Mouse (Mus musculus) MN1 (cell line): ENCODE data around the gene Per3.

Source experiments
- DNase-seq: peaks from one replicate; pipeline ENCODE4 v3.0.0-alpha.2; 2016; ENCODE audit warnings: low spot score

Per3 gene

DNA sequence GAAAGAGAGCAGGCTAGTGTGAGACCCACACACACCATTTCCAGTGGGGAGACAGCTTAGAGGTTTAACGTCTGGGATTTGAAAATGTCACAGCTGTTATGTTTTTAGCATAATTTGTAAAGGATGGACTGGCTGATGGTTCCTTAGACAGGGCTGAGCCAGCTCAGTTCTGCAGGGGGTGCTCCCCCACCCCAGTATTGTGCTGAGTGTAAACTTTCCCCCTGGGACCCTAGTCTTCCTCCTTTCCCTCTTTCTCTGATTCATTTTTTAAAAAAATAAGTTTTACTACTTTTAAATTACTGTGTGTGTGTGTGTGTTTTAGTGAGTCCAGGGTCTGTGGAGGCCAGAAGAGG is 87.4 kb downstream of the Per3 start:
- DNase-seq = no peak

DNA sequence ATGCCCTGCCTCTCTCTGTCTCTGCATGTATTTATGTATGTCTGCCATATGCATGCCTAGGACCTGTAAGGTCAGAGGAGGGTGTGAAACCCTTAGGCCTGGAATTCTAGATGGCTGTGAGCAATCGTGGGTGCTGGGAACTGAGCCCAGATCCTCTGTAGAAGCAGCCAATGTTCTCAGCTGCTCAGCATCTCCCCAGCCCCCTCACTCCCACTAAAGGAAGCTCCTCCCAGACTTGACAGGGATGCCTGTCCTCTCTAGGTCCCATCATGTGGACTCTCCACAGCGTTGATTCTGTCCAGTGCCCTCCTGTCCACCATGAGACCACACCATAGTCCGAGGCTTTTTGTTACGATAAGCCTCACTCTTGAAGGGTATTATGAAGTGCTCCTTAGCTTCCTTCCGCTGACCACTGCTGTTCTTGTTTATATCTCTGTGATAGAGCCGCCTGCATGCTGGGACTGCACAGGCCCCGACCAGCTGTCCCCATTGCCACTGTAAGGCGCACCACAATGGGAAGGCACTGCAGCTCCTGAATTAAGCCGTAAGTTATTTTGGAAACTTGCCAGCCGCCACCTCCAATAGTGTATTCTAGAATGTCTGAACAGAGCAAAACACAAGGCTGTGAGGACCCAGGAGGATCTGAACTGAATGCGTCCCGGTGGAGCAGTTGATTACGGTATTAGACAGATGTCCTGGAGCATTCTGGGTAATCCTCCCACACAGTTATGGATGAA is 87.9 kb downstream of the Per3 start:
- no peak for DNase-seq
